Mouse (Mus musculus) hindbrain, embryonic 15.5 days (tissue): Measurements from ENCODE around the gene Ralbp1. TPM values are rescaled to one million over a fixed set of nuclear protein-coding genes. Genes with fewer than 3 reads are reported as not detected.

ENCODE experiments used
- ATAC-seq: fragments of 200-750 bp; cut with Nextera tagmentation; 2 replicates; pipeline ENCODE4 v1.8.0; 2017; ENCODE audit warnings: low read depth, moderate number of reproducible peaks, moderate TSS enrichment; ENCODE audit not compliant: low FRiP score
- H3K27ac ChIP-seq: fragments of 300-500 bp; sonication (generic); replicated peaks from 2 replicates; pipeline ENCODE4 v1.5.1; 2015; ENCODE audit warnings: mild to moderate bottlenecking, inconsistent platforms
- H3K27me3 ChIP-seq: fragments of 300-500 bp; sonication (generic); 2 replicates; pipeline ENCODE4 v1.6.1; 2015; ENCODE audit warnings: control low read depth, inconsistent platforms
- H3K36me3 ChIP-seq: fragments of 300-500 bp; sonication (generic); 2 replicates; pipeline ENCODE4 v1.6.1; 2015; ENCODE audit warnings: control low read depth, inconsistent platforms
- H3K4me1 ChIP-seq: fragments of 300-500 bp; sonication (generic); replicated peaks from 2 replicates; pipeline ENCODE4 v1.6.1; 2015; ENCODE audit warnings: control low read depth, inconsistent platforms
- H3K4me2 ChIP-seq: fragments of 300-500 bp; sonication (generic); 2 replicates; pipeline ENCODE4 v1.6.1; 2015; ENCODE audit warnings: moderate library complexity, mild to moderate bottlenecking, inconsistent platforms
- H3K4me3 ChIP-seq: fragments of 300-500 bp; sonication (generic); 2 replicates; pipeline ENCODE4 v1.5.1; 2015; ENCODE audit warnings: mild to moderate bottlenecking, inconsistent platforms
- H3K9ac ChIP-seq: fragments of 300-500 bp; sonication (generic); 2 replicates; pipeline ENCODE4 v1.6.1; 2015; ENCODE audit warnings: inconsistent platforms
- H3K9me3 ChIP-seq: fragments of 300-500 bp; sonication (generic); 2 replicates; pipeline ENCODE4 v1.6.1; 2016; ENCODE audit warnings: control low read depth, inconsistent platforms
- WGBS: fragments of 180-500 bp; shearing (Covaris S2); methylation state at CpG from one replicate; pipeline ENCODE4 v1.1.7; 2015; 5-methylcytosine and 5-hydroxymethylcytosine counted together
- polyA plus RNA-seq: library from polyadenylated mRNA; unstranded; fragments of >200 nt; fragmentation: Nextera tagmentation; extraction: Ambion mirVana; gene quantifications from 2 replicates; pipeline ENCODE4 v1.2.1, GENCODE M21; 2015

Ralbp1 gene
- polyA plus RNA-seq, 1 experiment from 2014 or later: 58.0 TPM

- Histone ChIP-seq H3K9ac (no peak overlapping the region), H3K27ac (no peak overlapping the region), H3K9me3 (no peaks in the 10 kb centered on the region), H3K4me2 (no peak overlapping the region), H3K4me1 (peaks cover 4% of the 10 kb centered on the region; the same call in 1 of the 2 replicates), H3K4me3 (no peak overlapping the region), H3K27me3 (no peaks in the 10 kb centered on the region), H3K36me3 (peaks cover 40% of the 10 kb centered on the region)
- ATAC-seq: no peak
- WGBS: 78% methylated on average over 10 of the region's 10 CpGs
Observed at GRCm38 (mm10) chr17:65842669-65843381, 42.8 kb downstream of the Ralbp1 start.

DNA sequence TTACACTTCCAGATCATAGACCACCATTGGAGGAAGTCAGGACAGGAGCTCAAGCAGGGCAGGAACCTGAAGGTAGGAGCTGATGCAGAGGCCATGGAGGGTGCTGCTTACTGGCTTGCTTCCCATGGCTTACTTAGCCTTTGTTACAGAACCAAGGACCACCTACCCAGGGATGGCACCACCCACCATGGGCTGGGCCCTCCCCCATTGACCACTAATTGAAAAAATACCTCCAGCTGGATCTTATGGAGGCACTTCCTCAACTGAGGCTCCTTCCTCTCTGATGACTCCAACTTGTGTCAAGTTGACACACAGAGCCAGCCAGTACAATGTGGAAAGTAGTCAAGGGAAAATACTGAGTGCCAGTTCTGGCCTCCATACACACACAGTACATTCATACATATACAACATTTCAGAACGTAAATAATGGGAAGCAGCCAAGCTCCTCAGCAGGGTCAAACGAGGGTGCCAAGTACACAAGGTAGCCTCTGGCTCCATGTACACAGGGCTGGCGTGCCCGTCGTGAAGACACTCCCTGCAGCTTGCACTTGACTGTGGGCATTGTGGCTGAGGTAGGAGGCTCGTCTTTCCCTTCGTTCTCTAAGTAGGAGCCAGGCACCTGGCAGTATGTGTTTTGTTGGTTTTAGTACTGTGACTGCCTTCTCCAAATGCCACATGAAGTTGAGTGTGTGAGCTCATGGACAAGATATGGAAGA lies 45.9 kb downstream of the Ralbp1 start:
- no peaks in the 10 kb centered on the region for H3K27me3 ChIP-seq
- no peak for ATAC-seq
- H3K36me3 ChIP-seq: peaks cover 67% of the 10 kb centered on the region
- no peaks in the 10 kb centered on the region for H3K9me3 ChIP-seq
- no peak overlapping the region for H3K4me3 ChIP-seq
- 76% methylated on average over 7 of the region's 7 CpGs for WGBS
- H3K9ac ChIP-seq: no peak overlapping the region
- H3K27ac ChIP-seq: no peak overlapping the region
- no peak overlapping the region for H3K4me2 ChIP-seq
- no peaks in the 10 kb centered on the region for H3K4me1 ChIP-seq

DNA sequence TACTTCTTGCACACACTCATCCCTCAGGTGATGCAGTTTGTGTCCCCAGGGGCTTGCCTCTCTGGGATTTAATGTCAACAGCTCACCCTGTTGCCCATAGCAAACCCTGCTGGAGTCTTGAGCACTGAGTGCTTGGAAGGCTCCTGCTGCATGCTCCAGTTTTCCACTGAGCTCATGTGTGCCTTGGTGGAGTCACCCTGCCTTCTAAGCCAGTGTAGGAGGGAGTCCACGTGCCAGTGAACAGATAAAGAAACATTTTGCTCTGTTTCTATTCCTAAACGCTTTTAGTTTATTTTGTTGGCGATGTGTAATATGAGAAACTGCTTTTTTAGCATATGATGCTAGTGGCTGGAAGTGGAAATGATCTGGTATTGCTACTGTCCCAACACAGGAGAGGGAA lies 48.9 kb downstream of the Ralbp1 start:
- peaks cover 83% of the 10 kb centered on the region for H3K36me3 ChIP-seq
- H3K4me1 ChIP-seq: no peaks in the 10 kb centered on the region
- H3K27me3 ChIP-seq: no peaks in the 10 kb centered on the region
- no peaks in the 10 kb centered on the region for H3K9me3 ChIP-seq
- no peak overlapping the region for H3K4me3 ChIP-seq
- no peak overlapping the region for H3K27ac ChIP-seq
- no peak overlapping the region for H3K4me2 ChIP-seq
- WGBS: 94% methylated on average over 3 of the region's 3 CpGs
- no peak overlapping the region for H3K9ac ChIP-seq
- ATAC-seq: no peak

DNA sequence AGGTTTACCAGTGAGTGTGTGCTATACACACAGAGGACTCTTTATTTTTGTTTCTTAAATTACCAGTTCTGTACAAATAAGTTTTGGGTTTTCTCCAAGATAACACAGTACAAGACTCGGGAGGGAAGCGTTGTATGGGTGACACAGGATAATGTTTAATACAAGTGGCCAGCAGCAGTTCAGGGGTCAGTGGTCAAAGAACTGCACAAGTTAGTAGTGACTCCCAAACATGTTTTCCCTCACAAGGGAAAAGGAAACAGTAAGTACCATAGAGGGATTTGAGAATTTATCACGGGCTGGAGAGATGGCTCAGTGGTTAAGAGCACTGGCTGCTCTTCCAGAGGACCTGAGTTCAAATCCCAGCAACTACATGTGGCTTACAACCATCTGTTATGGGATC lies 51.7 kb downstream of the Ralbp1 start:
- whole genome bisulfite sequencing: 94% methylated on average over 3 of the region's 3 CpGs
- no peak overlapping the region for H3K27ac ChIP-seq
- H3K9ac ChIP-seq: no peak overlapping the region
- H3K27me3 ChIP-seq: no peaks in the 10 kb centered on the region
- peaks cover 86% of the 10 kb centered on the region for H3K36me3 ChIP-seq
- H3K4me3 ChIP-seq: no peak overlapping the region
- H3K4me2 ChIP-seq: no peak overlapping the region
- H3K4me1 ChIP-seq: no peaks in the 10 kb centered on the region
- H3K9me3 ChIP-seq: no peaks in the 10 kb centered on the region
- no peak for ATAC-seq

DNA sequence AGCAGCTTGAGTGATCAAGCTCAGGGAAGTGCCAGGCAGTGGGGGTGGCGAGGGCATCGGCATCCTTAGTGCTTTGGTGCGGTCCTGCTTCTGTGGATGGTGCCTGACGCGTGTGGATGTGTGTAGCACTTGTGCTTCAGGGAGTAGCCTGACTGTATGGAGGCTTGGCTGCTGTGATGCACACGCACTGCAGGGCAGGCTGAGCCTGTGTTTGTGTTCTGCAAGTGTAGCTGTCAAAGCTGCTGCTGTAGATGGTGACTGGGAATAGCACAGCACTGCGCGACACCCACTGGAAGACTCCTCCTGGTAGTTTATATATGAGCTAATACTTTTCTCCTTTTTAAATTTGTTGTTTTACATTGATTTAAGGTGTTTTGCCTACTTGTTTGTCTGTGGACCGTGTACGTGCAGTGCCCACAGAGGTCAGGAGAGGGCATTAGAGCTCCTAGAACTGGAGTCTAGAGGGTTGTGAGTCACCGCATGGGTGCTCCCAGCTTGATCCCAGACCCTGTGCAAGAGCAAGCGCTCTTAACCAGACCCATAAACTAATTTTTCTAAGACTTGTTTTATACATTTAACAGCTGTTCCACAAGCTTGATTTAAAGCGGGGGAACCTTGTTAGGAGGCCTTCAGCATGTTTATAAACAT lies 55.3 kb downstream of the Ralbp1 start:
- H3K27ac ChIP-seq: no peak overlapping the region
- H3K4me2 ChIP-seq: no peak overlapping the region
- H3K9ac ChIP-seq: no peak overlapping the region
- ATAC-seq: no peak
- peaks cover 57% of the 10 kb centered on the region for H3K36me3 ChIP-seq
- no peaks in the 10 kb centered on the region for H3K27me3 ChIP-seq
- no peaks in the 10 kb centered on the region for H3K9me3 ChIP-seq
- no peaks in the 10 kb centered on the region; the same call in 1 of the 2 replicates for H3K4me1 ChIP-seq
- no peak overlapping the region for H3K4me3 ChIP-seq
- WGBS: 92% methylated on average over 13 of the region's 13 CpGs

GRCm38 (mm10) chr17:65828951-65829350 lies 56.6 kb downstream of the Ralbp1 start:
- no peaks in the 10 kb centered on the region for H3K9me3 ChIP-seq
- no peak overlapping the region; the same call in 1 of the 2 replicates for H3K27ac ChIP-seq
- WGBS: 90% methylated on average over 11 of the region's 11 CpGs
- peaks cover 54% of the 10 kb centered on the region for H3K36me3 ChIP-seq
- H3K4me2 ChIP-seq: no peak overlapping the region
- H3K27me3 ChIP-seq: no peaks in the 10 kb centered on the region
- no peak for ATAC-seq
- no peak overlapping the region for H3K9ac ChIP-seq
- no peak overlapping the region for H3K4me3 ChIP-seq
- no peaks in the 10 kb centered on the region; the same call in 1 of the 2 replicates for H3K4me1 ChIP-seq

DNA sequence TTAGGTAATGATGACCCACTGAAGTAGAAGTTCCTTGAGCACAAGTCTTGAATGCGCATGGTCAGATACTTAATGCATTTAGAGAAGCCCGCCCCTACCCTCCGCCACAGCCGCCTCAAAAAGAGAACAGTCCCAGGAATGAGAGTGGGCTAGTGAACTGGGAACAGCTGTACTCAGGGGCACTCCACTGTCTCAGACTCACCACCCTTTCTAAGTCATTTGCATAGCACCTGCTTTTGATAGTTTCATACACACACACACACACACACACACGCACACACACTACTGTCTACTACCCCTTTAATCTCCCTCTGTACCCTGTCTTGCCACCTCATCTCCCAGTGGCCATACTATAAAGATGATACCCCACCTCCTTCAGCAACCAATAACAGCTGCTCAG lies 57.7 kb downstream of the Ralbp1 start:
- H3K9ac ChIP-seq: no peak overlapping the region
- no peak overlapping the region for H3K27ac ChIP-seq
- ATAC-seq: 0 out of 2 replicates have a peak, but pooled peaks have one; percentile 49
- no peak overlapping the region for H3K4me3 ChIP-seq
- H3K9me3 ChIP-seq: no peaks in the 10 kb centered on the region
- no peak overlapping the region for H3K4me2 ChIP-seq
- 84% methylated on average over 5 of the region's 5 CpGs for WGBS
- no peaks in the 10 kb centered on the region for H3K27me3 ChIP-seq
- H3K36me3 ChIP-seq: peaks cover 46% of the 10 kb centered on the region
- no peaks in the 10 kb centered on the region; the same call in 1 of the 2 replicates for H3K4me1 ChIP-seq

DNA sequence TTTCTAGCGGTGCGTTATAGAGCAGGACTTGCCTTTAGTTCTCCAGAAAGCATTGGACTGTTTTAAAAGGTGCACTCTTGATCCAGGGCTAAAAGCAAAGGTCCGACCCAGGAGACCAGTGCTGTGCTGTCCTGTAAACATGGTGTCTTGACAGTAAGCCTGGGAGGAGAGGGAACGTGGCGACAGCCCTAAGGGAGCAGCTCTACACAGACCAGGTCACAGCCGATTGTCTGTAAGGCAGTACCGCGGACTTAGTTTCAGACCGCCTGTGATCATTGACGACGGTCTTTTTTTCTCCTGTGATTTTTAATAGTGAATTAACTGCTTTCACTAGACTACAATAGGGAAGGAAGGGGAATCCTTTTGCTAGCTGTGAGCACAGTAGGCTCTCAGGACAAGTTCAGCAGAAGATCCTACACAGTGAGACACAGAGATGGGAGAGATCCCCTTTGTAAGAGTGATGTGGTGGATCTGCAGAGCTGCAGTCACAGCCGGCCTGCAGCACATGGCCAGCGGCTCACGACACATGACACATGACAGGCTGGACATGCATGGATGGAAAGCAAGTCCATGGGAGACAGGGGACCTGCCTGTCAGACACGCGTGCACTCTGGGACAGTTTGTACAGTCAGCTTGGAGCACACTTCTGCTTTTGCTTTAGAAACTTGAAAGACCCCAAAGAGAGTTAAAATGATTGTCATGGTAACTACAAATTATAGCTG lies 58.3 kb downstream of the Ralbp1 start:
- 56% methylated on average over 16 of the region's 16 CpGs for WGBS
- no peak overlapping the region for H3K4me2 ChIP-seq
- peaks cover 42% of the 10 kb centered on the region for H3K36me3 ChIP-seq
- H3K9ac ChIP-seq: no peak overlapping the region
- no peak overlapping the region for H3K27ac ChIP-seq
- no peaks in the 10 kb centered on the region; the same call in 1 of the 2 replicates for H3K4me1 ChIP-seq
- no peaks in the 10 kb centered on the region for H3K9me3 ChIP-seq
- no peak for ATAC-seq
- no peaks in the 10 kb centered on the region for H3K27me3 ChIP-seq
- H3K4me3 ChIP-seq: no peak overlapping the region

DNA sequence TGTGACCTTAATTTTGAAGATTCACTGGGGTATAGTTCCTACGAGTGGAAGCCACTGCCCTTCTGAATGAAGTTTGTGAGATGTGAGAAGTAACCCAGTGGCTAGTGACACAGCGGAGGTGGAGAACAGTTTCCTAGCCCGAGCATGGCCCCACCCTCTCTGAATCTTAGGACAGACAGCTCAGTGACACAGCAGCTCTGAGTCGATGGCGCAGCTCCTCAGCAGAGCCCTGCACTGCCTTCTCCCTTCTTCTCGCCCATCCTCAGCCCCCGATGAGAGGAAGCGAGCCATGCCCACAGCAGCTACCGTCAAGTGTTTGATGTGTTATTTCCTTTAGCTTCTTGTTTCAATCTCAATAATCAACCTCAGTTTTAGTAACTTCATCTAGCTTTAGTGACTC lies 59.3 kb downstream of the Ralbp1 start:
- Histone ChIP-seq H3K36me3 (peaks cover 32% of the 10 kb centered on the region), H3K9me3 (no peaks in the 10 kb centered on the region), H3K27ac (no peak overlapping the region), H3K4me1 (no peaks in the 10 kb centered on the region; the same call in 1 of the 2 replicates), H3K27me3 (no peaks in the 10 kb centered on the region), H3K9ac (no peak overlapping the region), H3K4me3 (no peak overlapping the region), H3K4me2 (no peak overlapping the region)
- 64% methylated on average over 9 of the region's 9 CpGs for WGBS
- ATAC-seq: no peak; the same call in 1 of the 2 replicates

DNA sequence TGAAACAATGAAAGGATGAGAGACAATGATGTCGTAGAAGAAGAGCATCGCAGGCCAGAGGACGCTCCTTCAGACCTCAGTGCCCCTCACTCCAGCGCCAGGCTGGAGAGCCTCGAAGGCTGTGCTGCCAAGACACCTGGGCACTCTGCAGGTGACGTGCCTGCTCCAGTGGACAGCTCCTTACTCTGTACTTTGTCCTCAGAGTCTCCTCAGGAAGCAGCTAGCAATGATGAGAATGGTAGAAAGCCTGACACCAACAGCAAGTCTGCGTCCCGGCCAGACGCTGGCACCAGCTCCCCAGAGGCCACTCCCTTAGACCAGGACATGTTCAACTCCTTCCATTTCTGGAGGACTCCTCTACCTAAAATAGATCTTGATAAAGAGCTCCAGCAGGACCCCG lies 61.4 kb downstream of the Ralbp1 start:
- Histone ChIP-seq H3K9me3 (no peaks in the 10 kb centered on the region), H3K27ac (no peak overlapping the region), H3K4me1 (no peaks in the 10 kb centered on the region; the same call in 1 of the 2 replicates), H3K36me3 (peaks cover 18% of the 10 kb centered on the region; the same call in 1 of the 2 replicates), H3K4me2 (no peak overlapping the region), H3K9ac (no peak overlapping the region), H3K27me3 (no peaks in the 10 kb centered on the region), H3K4me3 (no peak overlapping the region)
- 93% methylated on average over 10 of the region's 10 CpGs for WGBS
- no peak for ATAC-seq

DNA sequence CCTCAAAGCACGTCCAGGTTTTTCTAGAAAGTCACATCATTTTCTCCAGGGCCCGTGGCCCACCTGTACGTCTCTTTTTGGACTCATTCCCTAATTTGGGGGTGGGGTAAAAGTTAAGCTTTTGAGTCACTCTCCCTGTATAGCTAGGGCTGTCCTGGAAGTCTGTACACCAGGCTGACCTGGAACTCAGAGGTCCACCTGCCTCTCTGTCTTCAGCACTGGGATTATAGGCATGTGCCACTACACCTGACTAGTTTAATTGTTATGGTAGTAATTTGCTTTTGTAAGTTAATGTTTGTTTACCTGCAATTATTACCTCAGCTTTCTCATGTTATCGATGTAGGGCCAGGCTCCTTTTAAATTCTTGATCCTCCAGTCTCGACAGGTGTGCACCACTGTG lies 63.2 kb downstream of the Ralbp1 start:
- Histone ChIP-seq H3K27me3 (no peaks in the 10 kb centered on the region), H3K36me3 (peaks cover 18% of the 10 kb centered on the region), H3K4me3 (no peak overlapping the region), H3K9ac (no peak overlapping the region), H3K27ac (no peak overlapping the region), H3K4me1 (no peaks in the 10 kb centered on the region; the same call in 1 of the 2 replicates), H3K9me3 (no peaks in the 10 kb centered on the region), H3K4me2 (no peak overlapping the region)
- 94% methylated on average over 5 of the region's 5 CpGs for whole genome bisulfite sequencing
- ATAC-seq: no peak
